Mouse (Mus musculus) heart, embryonic 15.5 days (tissue): ENCODE results near the gene Wbp4. TPM values are rescaled to one million over a fixed set of nuclear protein-coding genes. Genes with fewer than 3 reads are reported as not detected.

Source experiments
- polyA plus RNA-seq: library from polyadenylated mRNA; unstranded; fragments of >200 nt; fragmentation: Nextera tagmentation; extraction: Ambion mirVana; gene quantifications from 2 replicates; pipeline ENCODE4 v1.2.1, GENCODE M21; 2015

The Wbp4 gene
- polyA plus RNA-seq, 1 experiment from 2014 or later, result 25.7 TPM

Other genes starting within 250 kb of the Wbp4 start
- gene Zfp957, start 234.2 kb downstream of the Wbp4 start, polyA plus RNA-seq, result not detected in 2 replicates
- 23.8 and 57.0 TPM in 2 replicates for gene Rgcc, start 179.9 kb downstream of the Wbp4 start, polyA plus RNA-seq
- 19.1 and 19.3 TPM in 2 replicates for gene Naa16, start 90.7 kb downstream of the Wbp4 start, polyA plus RNA-seq
- 9.4 and 9.7 TPM in 2 replicates for gene Mtrf1, start 83.7 kb downstream of the Wbp4 start, polyA plus RNA-seq
- gene Kbtbd7, start 55.0 kb downstream of the Wbp4 start, polyA plus RNA-seq, result 7.2 and 8.6 TPM in 2 replicates
- 1.6 and 2.0 TPM in 2 replicates for gene Kbtbd6, start 29.7 kb downstream of the Wbp4 start, polyA plus RNA-seq
- 7.8 and 12.4 TPM in 2 replicates for gene Elf1, start 326 bp downstream of the Wbp4 start, polyA plus RNA-seq
- 92.5 and 106 TPM in 2 replicates for gene Sugt1, start 106.2 kb upstream of the Wbp4 start, polyA plus RNA-seq
- gene Cnmd, start 180.7 kb upstream of the Wbp4 start, polyA plus RNA-seq, result 3.5 and 12.1 TPM in 2 replicates